Mouse (Mus musculus) hindbrain, embryonic 14.5 days (tissue): ENCODE measurements around the gene Magi2. TPM values are rescaled to one million over a fixed set of nuclear protein-coding genes. Genes with fewer than 3 reads are reported as not detected.
"Not testable (repeated sequence)": the region's sequence is repeated elsewhere in the genome, so short reads cannot be mapped to it uniquely, and the experiment has no call there.

Source experiments
- ATAC-seq: fragments of 200-750 bp; cut with Nextera tagmentation; 2 replicates; pipeline ENCODE4 v1.8.0; 2017; ENCODE audit warnings: moderate number of reproducible peaks, mild to moderate bottlenecking, moderate TSS enrichment, moderate library complexity; ENCODE audit not compliant: low FRiP score
- DNase-seq: peaks from one replicate; pipeline ENCODE4 v3.0.0-alpha.2; 2015; ENCODE audit warnings: low spot score
- H3K27ac ChIP-seq: fragments of 300-500 bp; sonication (generic); 2 replicates; pipeline ENCODE4 v1.5.1; 2014; ENCODE audit warnings: mild to moderate bottlenecking, moderate library complexity
- H3K27me3 ChIP-seq: fragments of 300-500 bp; sonication (generic); 2 replicates; pipeline ENCODE4 v1.6.1; 2014; ENCODE audit warnings: mild to moderate bottlenecking, low read length, mixed read lengths; ENCODE audit not compliant: control insufficient read depth, insufficient read depth
- H3K36me3 ChIP-seq: fragments of 300-500 bp; sonication (generic); replicated peaks from 2 replicates; pipeline ENCODE4 v1.6.1; 2014; ENCODE audit not compliant: control insufficient read depth, insufficient read depth
- H3K4me1 ChIP-seq: fragments of 300-500 bp; sonication (generic); replicated peaks from 2 replicates; pipeline ENCODE4 v1.6.1; 2014; ENCODE audit warnings: antibody characterized with exemption, low read length, mixed read lengths; ENCODE audit not compliant: control insufficient read depth, insufficient read depth
- H3K4me2 ChIP-seq: fragments of 300-500 bp; sonication (generic); replicated peaks from 2 replicates; pipeline ENCODE4 v1.6.1; 2014; ENCODE audit warnings: mild to moderate bottlenecking, moderate library complexity
- H3K4me3 ChIP-seq: fragments of 300-500 bp; sonication (generic); replicated peaks from 2 replicates; pipeline ENCODE4 v1.5.1; 2014; ENCODE audit warnings: mild to moderate bottlenecking, low read length
- H3K9ac ChIP-seq: fragments of 300-500 bp; sonication (generic); 2 replicates; pipeline ENCODE4 v1.6.1; 2014
- H3K9me3 ChIP-seq: fragments of 300-500 bp; sonication (generic); 2 replicates; pipeline ENCODE4 v1.6.1; 2016; ENCODE audit warnings: low read length; ENCODE audit not compliant: control insufficient read depth
- WGBS: fragments of 180-500 bp; shearing (Covaris S2); extraction: QIAGEN DNeasy Blood & Tissue Kit; methylation state at CpG from one replicate; pipeline ENCODE4 v1.1.7; 2014; 5-methylcytosine and 5-hydroxymethylcytosine counted together
- polyA plus RNA-seq: library from polyadenylated mRNA; unstranded; fragments of >200 nt; fragmentation: Nextera tagmentation; extraction: Ambion mirVana; gene quantifications from 2 replicates; pipeline ENCODE4 v1.2.1, GENCODE M21; 2014

Magi2 gene
- polyA plus RNA-seq, 1 experiment from 2014 or later: 25.6 TPM

DNA sequence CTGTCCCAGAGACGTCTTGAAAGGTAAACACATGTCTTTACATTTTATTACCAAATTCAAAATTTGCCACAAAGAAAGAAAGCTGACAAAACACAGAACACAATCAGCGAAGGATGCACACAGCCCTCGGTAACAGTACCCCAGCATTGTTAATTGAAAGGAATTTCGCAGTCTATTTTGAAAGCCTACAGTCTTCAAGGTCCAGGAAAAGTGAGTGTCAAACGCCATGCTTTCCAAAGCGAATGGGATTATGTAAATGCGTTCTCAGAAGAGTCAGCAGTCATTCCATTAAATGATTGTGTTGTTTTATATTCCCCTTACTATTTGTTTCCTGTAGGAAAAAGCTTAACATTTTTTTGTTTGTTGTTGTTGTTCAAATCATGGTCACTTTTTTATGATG, 261.1 kb downstream of the Magi2 start:
- Histone ChIP-seq H3K4me3 (no peak overlapping the region), H3K4me1 (no peaks in the 10 kb centered on the region), H3K9me3 (no peaks in the 10 kb centered on the region), H3K9ac (no peak overlapping the region), H3K36me3 (no peaks in the 10 kb centered on the region), H3K4me2 (no peak overlapping the region), H3K27me3 (no peaks in the 10 kb centered on the region), H3K27ac (no peak overlapping the region)
- WGBS: 19% methylated on average over 7 of the region's 7 CpGs
- ATAC-seq (no peak), DNase-seq (no peak)

DNA sequence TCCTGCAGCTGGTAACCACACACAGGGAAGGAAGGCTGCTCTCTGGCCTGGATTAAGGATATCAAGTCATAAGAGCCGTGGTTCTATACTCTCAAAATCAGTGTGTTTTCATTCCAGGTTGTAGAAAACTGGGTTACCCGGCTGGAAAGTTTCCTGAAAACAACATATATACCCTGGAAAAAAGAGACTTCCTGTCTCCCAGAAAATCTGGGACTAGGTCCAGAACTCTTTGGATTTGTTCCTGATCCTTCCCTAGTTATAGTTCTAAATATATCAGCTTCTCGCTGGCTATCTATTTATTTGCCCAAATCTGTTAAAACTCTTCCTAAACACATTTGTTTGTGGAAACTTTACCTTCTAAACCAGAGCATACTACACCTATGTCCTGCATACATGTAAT, 274.2 kb downstream of the Magi2 start:
- no peaks in the 10 kb centered on the region for H3K4me1 ChIP-seq
- H3K27ac ChIP-seq: no peak overlapping the region
- H3K4me2 ChIP-seq: no peak overlapping the region
- H3K36me3 ChIP-seq: no peaks in the 10 kb centered on the region
- 84% methylated on average over 3 of the region's 3 CpGs for WGBS
- H3K9ac ChIP-seq: no peak overlapping the region
- H3K4me3 ChIP-seq: no peak overlapping the region
- no peaks in the 10 kb centered on the region for H3K27me3 ChIP-seq
- H3K9me3 ChIP-seq: no peaks in the 10 kb centered on the region
- no peak for ATAC-seq
- DNase-seq: no peak

DNA sequence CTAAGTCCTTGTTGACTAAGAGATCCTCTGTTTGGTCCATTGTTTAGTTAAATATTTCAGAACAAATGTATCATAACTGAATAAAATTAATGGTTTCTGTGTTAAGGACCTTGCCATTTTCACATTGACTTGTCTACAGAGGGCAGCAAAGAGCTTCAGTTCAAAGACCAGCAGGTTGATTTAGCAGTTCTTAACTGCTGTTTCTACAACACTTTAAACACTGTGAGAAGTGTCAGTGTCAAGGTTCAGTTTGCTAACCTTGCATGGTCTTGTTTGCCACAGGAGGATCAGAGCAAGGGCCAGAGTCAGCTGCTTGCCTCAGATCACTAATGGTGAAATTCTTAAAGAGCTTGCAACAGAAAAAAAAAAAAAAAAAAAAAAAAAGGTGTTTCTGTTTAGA, 295.3 kb downstream of the Magi2 start:
- peak; percentile 76 for DNase-seq
- no peaks in the 10 kb centered on the region for H3K4me1 ChIP-seq

DNA sequence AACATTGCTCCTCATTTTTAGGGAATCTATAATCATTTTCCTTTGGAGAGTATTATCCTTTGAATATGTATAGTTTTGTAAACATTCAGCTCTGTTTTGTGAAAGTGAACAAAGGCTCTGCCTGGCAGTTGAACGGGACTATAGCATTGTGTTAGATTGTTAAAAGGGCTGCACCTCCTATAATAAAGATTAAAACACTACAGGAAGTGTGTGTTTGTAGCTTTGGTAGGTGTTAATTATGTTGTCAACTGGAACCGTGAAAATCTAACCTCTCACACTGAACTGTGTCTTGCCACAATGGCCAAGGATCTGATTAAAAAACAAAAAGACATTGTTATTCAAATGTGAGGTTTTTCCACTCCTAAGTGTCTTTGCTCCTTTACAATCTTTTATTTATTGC, 312.5 kb downstream of the Magi2 start:
- Histone ChIP-seq H3K9ac (no peak overlapping the region), H3K36me3 (no peaks in the 10 kb centered on the region), H3K27ac (no peak overlapping the region), H3K4me2 (no peak overlapping the region), H3K27me3 (no peaks in the 10 kb centered on the region), H3K4me3 (no peak overlapping the region), H3K9me3 (no peaks in the 10 kb centered on the region), H3K4me1 (no peaks in the 10 kb centered on the region)
- ATAC-seq: no peak
- 6% methylated on average over 2 of the region's 2 CpGs for WGBS
- no peak for DNase-seq

More for the DNA sequence above, 295.3 kb downstream of the Magi2 start:
- no peaks in the 10 kb centered on the region for H3K27me3 ChIP-seq
- 0 out of 2 replicates have a peak, but pooled peaks have one; percentile 51 for ATAC-seq
- H3K36me3 ChIP-seq: no peaks in the 10 kb centered on the region
- H3K4me2 ChIP-seq: no peak overlapping the region
- no peak overlapping the region for H3K27ac ChIP-seq
- H3K9me3 ChIP-seq: no peaks in the 10 kb centered on the region
- H3K4me3 ChIP-seq: no peak overlapping the region
- no peak overlapping the region for H3K9ac ChIP-seq

DNA sequence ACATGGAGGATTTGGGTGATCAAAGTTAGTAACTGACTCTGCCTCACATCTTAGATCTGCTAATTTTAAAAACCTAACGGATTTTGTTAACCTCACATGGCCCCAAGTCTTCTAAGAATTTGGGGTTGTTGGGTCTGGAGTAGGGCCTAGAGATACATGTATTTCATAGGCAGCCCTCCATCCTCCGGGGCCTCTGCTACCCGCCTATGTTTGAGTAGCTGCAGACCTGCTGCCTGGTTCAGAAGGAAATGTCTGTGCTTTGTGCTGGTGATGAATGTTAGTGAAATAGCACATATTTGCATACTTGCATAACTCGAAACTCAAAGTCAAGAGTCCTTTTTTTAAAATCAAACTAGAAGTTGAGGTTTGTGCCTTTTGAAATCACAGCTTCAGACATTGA, 319.6 kb downstream of the Magi2 start:
- no peak overlapping the region for H3K4me3 ChIP-seq
- H3K27ac ChIP-seq: no peak overlapping the region
- WGBS: 82% methylated on average over 4 of the region's 4 CpGs
- ATAC-seq (no peak), DNase-seq (no peak)
- H3K9me3 ChIP-seq: no peaks in the 10 kb centered on the region
- no peaks in the 10 kb centered on the region for H3K4me1 ChIP-seq
- no peak overlapping the region for H3K4me2 ChIP-seq
- H3K9ac ChIP-seq: no peak overlapping the region
- no peaks in the 10 kb centered on the region for H3K36me3 ChIP-seq
- no peaks in the 10 kb centered on the region for H3K27me3 ChIP-seq

DNA sequence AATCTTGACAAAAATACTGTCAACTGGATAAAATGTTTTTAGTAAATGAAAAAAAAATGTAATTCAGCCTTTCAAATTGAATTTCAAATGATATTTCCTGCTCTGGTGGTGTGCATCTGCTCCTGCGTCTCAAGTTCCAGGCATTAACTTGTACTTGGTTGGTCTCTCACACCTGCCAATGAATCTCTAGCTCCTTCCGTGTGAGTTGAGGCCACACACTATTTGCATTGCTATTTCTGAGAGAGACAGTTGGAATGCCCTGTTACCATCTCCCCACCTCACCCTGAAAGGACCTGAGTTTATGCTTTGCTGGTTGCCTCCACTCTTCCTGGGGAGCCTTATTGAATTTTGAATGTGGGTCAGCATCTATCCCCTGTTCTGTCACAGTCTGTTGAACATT, 320.1 kb downstream of the Magi2 start:
- WGBS: 71% methylated on average over 2 of the region's 2 CpGs
- no peak overlapping the region for H3K9ac ChIP-seq
- ATAC-seq (no peak), DNase-seq (no peak)
- no peaks in the 10 kb centered on the region for H3K4me1 ChIP-seq
- H3K36me3 ChIP-seq: no peaks in the 10 kb centered on the region
- H3K27ac ChIP-seq: no peak overlapping the region
- no peaks in the 10 kb centered on the region for H3K9me3 ChIP-seq
- H3K4me3 ChIP-seq: no peak overlapping the region
- no peak overlapping the region for H3K4me2 ChIP-seq
- no peaks in the 10 kb centered on the region for H3K27me3 ChIP-seq

DNA sequence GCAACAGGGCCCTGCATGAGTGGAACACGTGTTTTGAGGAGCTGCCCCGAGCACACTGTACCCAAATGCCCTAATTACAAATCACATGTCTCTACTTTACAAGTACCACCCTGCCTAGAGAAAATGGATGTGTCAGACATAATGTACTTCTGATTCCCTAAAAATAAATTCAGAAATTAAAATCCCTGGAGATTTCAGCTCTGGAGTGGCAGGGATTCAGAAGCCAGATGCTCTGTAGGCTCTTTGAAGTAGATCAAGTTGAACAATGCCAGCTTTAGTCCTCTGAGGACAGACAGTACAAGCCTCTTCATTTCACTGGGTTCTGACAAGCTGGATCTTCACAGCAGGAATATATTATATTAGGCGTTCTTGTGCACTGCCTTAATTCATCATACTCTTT, 326.7 kb downstream of the Magi2 start:
- H3K9ac ChIP-seq: no peak overlapping the region
- H3K27me3 ChIP-seq: no peaks in the 10 kb centered on the region
- DNase-seq (no peak), ATAC-seq (no peak)
- H3K27ac ChIP-seq: no peak overlapping the region
- no peak overlapping the region for H3K4me2 ChIP-seq
- H3K4me3 ChIP-seq: no peak overlapping the region
- H3K36me3 ChIP-seq: no peaks in the 10 kb centered on the region
- WGBS: 82% methylated on average over 3 of the region's 3 CpGs
- no peaks in the 10 kb centered on the region for H3K9me3 ChIP-seq
- no peaks in the 10 kb centered on the region for H3K4me1 ChIP-seq

DNA sequence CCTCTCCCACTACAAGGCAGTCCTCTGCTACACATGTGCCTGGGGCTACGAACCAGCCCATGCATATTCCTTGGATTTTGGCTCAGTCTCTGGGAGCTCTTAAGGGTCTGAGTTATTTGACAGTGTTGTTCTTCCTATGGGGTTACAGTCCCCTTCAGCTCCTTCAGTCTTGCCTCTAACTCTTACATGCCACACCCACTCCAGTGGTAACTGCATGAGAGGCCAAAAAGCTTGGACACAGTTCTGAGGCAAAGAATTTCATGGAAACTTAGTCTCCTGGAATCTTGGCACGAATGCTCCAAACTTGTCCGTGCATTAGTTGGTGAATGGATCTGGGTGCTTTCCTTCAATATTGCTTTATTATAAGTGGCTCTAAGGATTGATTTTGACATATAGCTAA, 338.8 kb downstream of the Magi2 start:
- DNase-seq (no peak), ATAC-seq (no peak)
- Histone ChIP-seq H3K4me2 (no peak overlapping the region), H3K4me1 (no peaks in the 10 kb centered on the region), H3K9me3 (no peaks in the 10 kb centered on the region), H3K36me3 (no peaks in the 10 kb centered on the region), H3K9ac (no peak overlapping the region), H3K27ac (no peak overlapping the region), H3K4me3 (no peak overlapping the region), H3K27me3 (no peaks in the 10 kb centered on the region)
- 86% methylated on average over 3 of the region's 3 CpGs for WGBS

DNA sequence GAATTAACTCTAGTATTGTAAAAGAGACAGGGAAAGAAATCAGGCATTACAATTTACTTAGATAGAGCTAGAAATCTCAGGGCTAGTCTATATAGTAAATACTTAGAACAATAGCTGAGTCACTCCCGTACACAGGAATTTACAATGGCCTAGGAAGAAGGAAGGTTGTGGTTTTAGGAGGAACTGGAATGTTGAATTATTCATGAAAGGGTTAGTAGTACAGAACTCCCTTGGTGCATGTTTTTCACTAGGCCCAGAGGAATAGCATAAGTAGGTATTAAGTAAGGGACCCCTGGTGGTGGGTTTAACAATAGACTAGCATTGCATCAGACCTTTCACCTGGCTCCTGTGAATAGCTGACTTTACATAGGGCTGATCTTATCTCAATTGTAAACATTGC, 339.3 kb downstream of the Magi2 start:
- H3K27me3 ChIP-seq, H3K9ac ChIP-seq, H3K36me3 ChIP-seq, H3K9me3 ChIP-seq, H3K27ac ChIP-seq, H3K4me3 ChIP-seq, H3K4me2 ChIP-seq, ATAC-seq, DNase-seq, H3K4me1 ChIP-seq: not testable (repeated sequence)
- WGBS: 65% methylated on average over 1 of the region's 1 CpGs

DNA sequence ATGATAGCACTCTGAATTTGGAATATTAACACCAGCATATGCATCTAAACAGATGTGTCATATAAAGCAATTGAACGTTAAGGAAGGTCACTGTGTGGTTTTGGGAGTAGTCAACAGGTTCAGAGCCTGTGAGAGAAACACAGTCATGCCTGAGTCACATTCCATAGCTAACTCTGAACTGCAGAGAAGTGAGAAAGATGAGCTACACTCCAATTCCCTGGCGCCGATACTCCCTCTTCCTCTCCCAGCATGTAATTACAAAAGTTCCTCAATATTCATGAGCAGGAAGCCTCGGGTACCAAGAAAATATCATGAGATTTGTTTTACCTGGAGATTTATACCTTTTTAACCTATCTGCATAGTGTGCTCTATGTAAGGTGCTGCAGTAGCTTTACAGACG, 380.9 kb downstream of the Magi2 start:
- H3K36me3 ChIP-seq: no peaks in the 10 kb centered on the region
- ATAC-seq (no peak), DNase-seq (no peak)
- no peak overlapping the region for H3K9ac ChIP-seq
- no peaks in the 10 kb centered on the region for H3K9me3 ChIP-seq
- H3K27me3 ChIP-seq: no peaks in the 10 kb centered on the region
- no peaks in the 10 kb centered on the region for H3K4me1 ChIP-seq
- H3K4me2 ChIP-seq: no peak overlapping the region
- no peak overlapping the region for H3K27ac ChIP-seq
- no peak overlapping the region for H3K4me3 ChIP-seq
- WGBS: 68% methylated on average over 5 of the region's 5 CpGs
